Mouse (Mus musculus) hindbrain, embryonic 10.5 days (tissue): ENCODE data around the gene Rgs16. TPM values are rescaled to one million over a fixed set of nuclear protein-coding genes. Genes with fewer than 3 reads are reported as not detected.
A peak's percentile ranks its signal among the peaks of the same experiment; 100 is the strongest.

Source experiments
- DNase-seq: peaks from one replicate; pipeline ENCODE4 v3.0.0-alpha.2; 2017; ENCODE audit warnings: low spot score
- H3K27ac ChIP-seq: fragments of 300-500 bp; sonication (generic); 2 replicates; pipeline ENCODE4 v1.5.1; 2016; ENCODE audit warnings: mild to moderate bottlenecking, moderate library complexity
- H3K27me3 ChIP-seq: fragments of 300-500 bp; sonication (generic); 2 replicates; pipeline ENCODE4 v1.6.1; 2016; ENCODE audit warnings: mild to moderate bottlenecking; ENCODE audit not compliant: poor library complexity, insufficient read depth, severe bottlenecking
- H3K36me3 ChIP-seq: fragments of 300-500 bp; sonication (generic); 2 replicates; pipeline ENCODE4 v1.6.1; 2016; ENCODE audit warnings: mild to moderate bottlenecking, moderate library complexity
- H3K4me1 ChIP-seq: fragments of 300-500 bp; sonication (generic); replicated peaks from 2 replicates; pipeline ENCODE4 v1.6.1; 2016; ENCODE audit warnings: mild to moderate bottlenecking
- H3K4me3 ChIP-seq: fragments of 300-500 bp; sonication (generic); 2 replicates; pipeline ENCODE4 v1.5.1; 2016; ENCODE audit warnings: mild to moderate bottlenecking, moderate library complexity
- H3K9me3 ChIP-seq: fragments of 300-500 bp; sonication (generic); 2 replicates; pipeline ENCODE4 v1.6.1; 2016; ENCODE audit warnings: mild to moderate bottlenecking, moderate library complexity
- WGBS: fragments of 180-500 bp; shearing (Covaris S2); methylation state at CpG from one replicate; pipeline ENCODE4 v1.1.7; 2016; 5-methylcytosine and 5-hydroxymethylcytosine counted together
- polyA plus RNA-seq: library from polyadenylated mRNA; unstranded; fragments of >200 nt; fragmentation: Nextera tagmentation; extraction: Ambion mirVana; gene quantifications from 2 replicates; pipeline ENCODE4 v1.2.1, GENCODE M21; 2016

The Rgs16 gene
- polyA plus RNA-seq, 1 experiment from 2014 or later: 21.1 TPM

- Histone ChIP-seq H3K4me1 (peaks cover 13% of the 10 kb centered on the region), H3K27ac (no peak overlapping the region), H3K4me3 (no peak overlapping the region), H3K9me3 (no peaks in the 10 kb centered on the region), H3K27me3 (no peaks in the 10 kb centered on the region), H3K36me3 (no peaks in the 10 kb centered on the region)
- DNase-seq: no peak
- 85% methylated on average over 16 of the region's 16 CpGs for WGBS
Observed at GRCm38 (mm10) chr1:153726636-153727035, 13.5 kb upstream of the Rgs16 start.

GRCm38 (mm10) chr1:153729806-153730205 is 10.3 kb upstream of the Rgs16 start:
- Histone ChIP-seq H3K4me1 (peaks cover 36% of the 10 kb centered on the region), H3K36me3 (no peaks in the 10 kb centered on the region), H3K4me3 (no peak overlapping the region), H3K9me3 (no peaks in the 10 kb centered on the region), H3K27ac (no peak overlapping the region), H3K27me3 (peaks cover 12% of the 10 kb centered on the region)
- no peak for DNase-seq
- 81% methylated on average over 2 of the region's 2 CpGs for WGBS

GRCm38 (mm10) chr1:153730671-153731070 is 9.5 kb upstream of the Rgs16 start:
- H3K4me3 ChIP-seq: no peak overlapping the region
- no peak for DNase-seq
- 0 out of 2 replicates have a peak overlapping the region, but pooled peaks have one; percentile 2 for H3K27ac ChIP-seq
- H3K4me1 ChIP-seq: peaks cover 38% of the 10 kb centered on the region
- no peaks in the 10 kb centered on the region for H3K9me3 ChIP-seq
- no peaks in the 10 kb centered on the region for H3K36me3 ChIP-seq
- WGBS: 60% methylated on average over 3 of the region's 3 CpGs
- H3K27me3 ChIP-seq: peaks cover 21% of the 10 kb centered on the region

- 43% methylated on average over 9 of the region's 9 CpGs for WGBS
- Histone ChIP-seq H3K9me3 (no peaks in the 10 kb centered on the region), H3K27ac (peak overlapping the region; percentile 46), H3K4me1 (peaks cover 63% of the 10 kb centered on the region), H3K27me3 (peaks cover 26% of the 10 kb centered on the region), H3K4me3 (no peak overlapping the region), H3K36me3 (no peaks in the 10 kb centered on the region)
- no peak for DNase-seq
Observed at GRCm38 (mm10) chr1:153733181-153733580, 7.0 kb upstream of the Rgs16 start.

- H3K27me3 ChIP-seq: peaks cover 43% of the 10 kb centered on the region
- no peak for DNase-seq
- H3K9me3 ChIP-seq: no peaks in the 10 kb centered on the region
- peaks cover 74% of the 10 kb centered on the region for H3K4me1 ChIP-seq
- WGBS: 85% methylated on average over 4 of the region's 4 CpGs
- H3K36me3 ChIP-seq: no peaks in the 10 kb centered on the region
- H3K4me3 ChIP-seq: no peak overlapping the region
- H3K27ac ChIP-seq: no peak overlapping the region
Observed at GRCm38 (mm10) chr1:153734866-153735265, 5.3 kb upstream of the Rgs16 start.

GRCm38 (mm10) chr1:153736096-153736495 is 4.1 kb upstream of the Rgs16 start:
- H3K27me3 ChIP-seq: peaks cover 53% of the 10 kb centered on the region
- peaks cover 78% of the 10 kb centered on the region for H3K4me1 ChIP-seq
- H3K9me3 ChIP-seq: no peaks in the 10 kb centered on the region
- DNase-seq: no peak
- no peak overlapping the region for H3K4me3 ChIP-seq
- H3K36me3 ChIP-seq: no peaks in the 10 kb centered on the region
- WGBS: 74% methylated on average over 6 of the region's 6 CpGs
- peak overlapping the region; percentile 81 for H3K27ac ChIP-seq

GRCm38 (mm10) chr1:153737101-153738085 is 2.8 kb upstream of the Rgs16 start:
- Histone ChIP-seq H3K27ac (peak overlapping the region; percentile 81), H3K4me1 (peaks cover 77% of the 10 kb centered on the region), H3K36me3 (no peaks in the 10 kb centered on the region), H3K9me3 (no peaks in the 10 kb centered on the region), H3K4me3 (no peak overlapping the region), H3K27me3 (peaks cover 63% of the 10 kb centered on the region)
- peak; percentile 59 for DNase-seq
- 34% methylated on average over 9 of the region's 9 CpGs for WGBS

GRCm38 (mm10) chr1:153739437-153740015 is 623 bp upstream of the Rgs16 start:
- peaks cover 19% of the 10 kb centered on the region for H3K36me3 ChIP-seq
- H3K4me3 ChIP-seq: peak overlapping the region; percentile 58
- H3K4me1 ChIP-seq: peaks cover 77% of the 10 kb centered on the region
- H3K27ac ChIP-seq: peak overlapping the region; percentile 77; the same call in 1 of the 2 replicates
- H3K9me3 ChIP-seq: no peaks in the 10 kb centered on the region
- DNase-seq: no peak
- 20% methylated on average over 13 of the region's 13 CpGs for WGBS
- peaks cover 53% of the 10 kb centered on the region for H3K27me3 ChIP-seq

GRCm38 (mm10) chr1:153740775-153741400 is 739 bp downstream of the Rgs16 start:
- Histone ChIP-seq H3K27ac (peak overlapping the region; percentile 77), H3K4me1 (peaks cover 79% of the 10 kb centered on the region), H3K27me3 (peaks cover 42% of the 10 kb centered on the region), H3K4me3 (peak overlapping the region; percentile 58), H3K9me3 (no peaks in the 10 kb centered on the region), H3K36me3 (peaks cover 22% of the 10 kb centered on the region)
- no peak for DNase-seq
- 24% methylated on average over 12 of the region's 12 CpGs for WGBS

GRCm38 (mm10) chr1:153741551-153742316 is 1.6 kb downstream of the Rgs16 start:
- 0 out of 2 replicates have a peak overlapping the region, but pooled peaks have one; percentile 77 for H3K27ac ChIP-seq
- H3K9me3 ChIP-seq: no peaks in the 10 kb centered on the region
- WGBS: 66% methylated on average over 18 of the region's 18 CpGs
- no peak for DNase-seq
- peaks cover 78% of the 10 kb centered on the region for H3K4me1 ChIP-seq
- H3K36me3 ChIP-seq: peaks cover 22% of the 10 kb centered on the region
- peak overlapping the region; percentile 58 for H3K4me3 ChIP-seq
- peaks cover 47% of the 10 kb centered on the region for H3K27me3 ChIP-seq

GRCm38 (mm10) chr1:153742374-153743155 is 2.4 kb downstream of the Rgs16 start:
- Histone ChIP-seq H3K9me3 (no peaks in the 10 kb centered on the region), H3K4me1 (peaks cover 70% of the 10 kb centered on the region), H3K27ac (no peak overlapping the region), H3K4me3 (peak overlapping the region; percentile 58; the same call in 1 of the 2 replicates), H3K36me3 (peaks cover 22% of the 10 kb centered on the region), H3K27me3 (peaks cover 50% of the 10 kb centered on the region)
- WGBS: 65% methylated on average over 11 of the region's 11 CpGs
- peak; percentile 67 for DNase-seq
